Comparison of ENCODE assay signal across 21 mouse cellular contexts in the genomic region with DNA sequence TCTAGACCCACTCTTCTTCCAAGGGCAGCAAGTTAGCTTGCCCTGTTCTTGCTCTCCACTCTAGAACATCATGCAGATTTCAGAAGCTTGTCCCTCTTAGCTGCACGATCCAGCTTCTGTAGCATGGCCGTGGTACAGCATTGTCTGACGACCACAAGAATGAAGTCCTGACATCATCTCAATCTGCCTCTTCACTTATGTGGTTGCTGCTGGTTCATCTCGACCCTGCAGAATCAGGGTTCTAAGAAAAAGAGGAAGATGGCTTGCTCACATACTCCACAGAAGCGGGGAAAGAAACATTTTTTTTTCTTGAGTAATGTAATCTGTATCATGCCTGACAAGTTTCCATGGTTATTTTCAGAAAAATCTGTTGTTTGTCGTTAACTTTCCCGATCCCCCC. TPM values are rescaled to one million over a fixed set of nuclear protein-coding genes. Genes with fewer than 3 reads are reported as not detected.
DNase-seq lines count a peak whose midpoint lies in the region; ATAC-seq lines count a peak whose summit lies in the region.
"Had no signal": no experiment of that assay in that cellular context is flagged by ENCODE, and none has a peak within 500 bp of the region (broad histone marks: within the 10 kb centered on the region; RNA-seq: fewer than 3 reads in every experiment).

No protein-coding gene starts in this region.

- ATAC-seq in hematopoietic stem cell, adult 5-6 weeks (replicated peaks in 1 of 2; ENCODE audit: insufficient read depth in 1 of 2, low FRiP score in 2 of 2, low TSS enrichment in 1 of 2, low read depth in 1 of 2, poor library complexity in 2 of 2, severe bottlenecking in 2 of 2) = peak; percentile 85 to 87
- peak; percentile 80 for ATAC-seq in megakaryocyte progenitor cell, adult 5-6 weeks (replicated peaks; ENCODE audit: poor library complexity)
- ATAC-seq: forebrain, embryonic 13.5 days; forebrain, postnatal 0 days; inflammation-experienced regulatory T-cells, adult 6 months; intestine, postnatal 0 days had no signal

- peak; percentile 8 for DNase-seq in 416B (ENCODE audit: low read depth)
- peak; percentile 16 for DNase-seq in T-cell, adult 2 months (ENCODE audit: low spot score)
- no peak for DNase-seq in spleen, adult 18-20 months
- DNase-seq in ovary, adult 18-20 months (ENCODE audit: low spot score) = no peak
- no peak for DNase-seq in heart, postnatal 4 days
- DNase-seq: adrenal gland, adult 8-10 months; adrenal gland, postnatal 36 days; cerebellum, adult 11-12 months; cerebellum, adult 9-10 months; cerebellum, postnatal 25 days; forebrain, postnatal 0 days; gastrocnemius, postnatal 25 days; heart, adult 11 months; heart, postnatal 14 days had no signal

RNA-seq across cellular contexts. Expression of a gene that starts 39.9 kb away (rescaled TPM):
- 1.4 and 1.6 TPM in 2 replicates for total RNA-seq in hematopoietic stem cell, adult 5-6 weeks (2017)
- 0.54 TPM in 1 of 2 replicates, not detected in the other for total RNA-seq in megakaryocyte progenitor cell, adult 5-6 weeks (2015)
- not detected in 2 replicates for total RNA-seq in megakaryocyte progenitor cell, adult 5-6 weeks (2017)
- total RNA-seq in heart, postnatal 4 days (2021) = not detected
- total RNA-seq: adrenal gland, postnatal 36 days; ES-E14; forebrain, postnatal 0 days; gastrocnemius, adult 18-20 months; gastrocnemius, postnatal 25 days; heart, postnatal 14 days had no signal

Comparison
In these comparisons a context has a peak if more than half of its experiments do, and no peak if none do; other contexts are left out.
1. DNase-seq: peak in 416B (single experiment) and T-cell, adult 2 months (single experiment); none in spleen, adult 18-20 months (0 of 2), ovary, adult 18-20 months (single experiment) and heart, postnatal 4 days (single experiment).